Mouse (Mus musculus): ENCODE data around the gene Hist1h1a. TPM values are rescaled to one million over a fixed set of nuclear protein-coding genes. Genes with fewer than 3 reads are reported as not detected.

Gene Hist1h1a
- polyA plus RNA-seq, 1 experiment from 2014 or later: 3.9 TPM

GRCm38 (mm10) chr13:23752742-23753172 is 10.7 kb upstream of the Hist1h1a start:
- Histone ChIP-seq H3K27me3 (replicated peaks; ENCODE audit: control insufficient read depth, insufficient read depth, low read length) (no peaks in the 10 kb centered on the region), H3K9me3 (ENCODE audit: control insufficient read depth, low read length) (no peaks in the 10 kb centered on the region), H3K4me2 (peak overlapping the region; percentile 57), H3K4me1 (replicated peaks; ENCODE audit: control insufficient read depth, insufficient read depth, low read length) (peaks cover 18% of the 10 kb centered on the region), H3K36me3 (ENCODE audit: control insufficient read depth, insufficient read depth, low read length) (no peaks in the 10 kb centered on the region), H3K9ac (ENCODE audit: low read depth, low read length) (peak overlapping the region; percentile 82), H3K27ac (ENCODE audit: low read depth, low read length) (peak overlapping the region; percentile 86), H3K4me3 (ENCODE audit: low read depth, low read length) (peak overlapping the region; percentile 47)
- ATAC-seq (replicated peaks; ENCODE audit: low FRiP score): no peak
- DNase-seq (ENCODE audit: low spot score): no peak
- WGBS: 4% methylated on average over 6 of the region's 6 CpGs

- DNase-seq (ENCODE audit: low spot score): no peak
- Histone ChIP-seq H3K4me2 (peak overlapping the region; percentile 57), H3K4me3 (ENCODE audit: low read depth, low read length) (peak overlapping the region; percentile 47), H3K9me3 (ENCODE audit: control insufficient read depth, low read length) (no peaks in the 10 kb centered on the region), H3K36me3 (ENCODE audit: control insufficient read depth, insufficient read depth, low read length) (no peaks in the 10 kb centered on the region), H3K27me3 (replicated peaks; ENCODE audit: control insufficient read depth, insufficient read depth, low read length) (no peaks in the 10 kb centered on the region), H3K4me1 (replicated peaks; ENCODE audit: control insufficient read depth, insufficient read depth, low read length) (peaks cover 14% of the 10 kb centered on the region), H3K9ac (ENCODE audit: low read depth, low read length) (peak overlapping the region; percentile 48; the same call in 1 of the 2 replicates), H3K27ac (ENCODE audit: low read depth, low read length) (peak overlapping the region; percentile 86)
- ATAC-seq (replicated peaks; ENCODE audit: low FRiP score): no peak
- 50% methylated on average over 4 of the region's 4 CpGs for WGBS
These were observed 10.0 kb upstream of the Hist1h1a start for GRCm38 (mm10) chr13:23753314-23754078.

- DNase-seq (ENCODE audit: low spot score) (no peak), ATAC-seq (replicated peaks; ENCODE audit: low FRiP score) (no peak)
- Histone ChIP-seq H3K9ac (ENCODE audit: low read depth, low read length) (no peak overlapping the region), H3K4me2 (no peak overlapping the region), H3K9me3 (ENCODE audit: control insufficient read depth, low read length) (no peaks in the 10 kb centered on the region), H3K27me3 (replicated peaks; ENCODE audit: control insufficient read depth, insufficient read depth, low read length) (no peaks in the 10 kb centered on the region), H3K27ac (ENCODE audit: low read depth, low read length) (peak overlapping the region; percentile 63), H3K4me1 (replicated peaks; ENCODE audit: control insufficient read depth, insufficient read depth, low read length) (peaks cover 18% of the 10 kb centered on the region; the same call in 1 of the 2 replicates), H3K36me3 (ENCODE audit: control insufficient read depth, insufficient read depth, low read length) (no peaks in the 10 kb centered on the region), H3K4me3 (ENCODE audit: low read depth, low read length) (no peak overlapping the region)
These were observed 8.5 kb upstream of the Hist1h1a start for GRCm38 (mm10) chr13:23755000-23755399.

- peak within 1 kb of the TSS; percentile 45 for H3K4me3 ChIP-seq (ENCODE audit: low read depth, low read length)
- no peaks in the 10 kb centered on the region for H3K36me3 ChIP-seq (ENCODE audit: control insufficient read depth, insufficient read depth, low read length)
- peak within 1 kb of the TSS; percentile 99 for H3K27ac ChIP-seq (ENCODE audit: low read depth, low read length)
- no peaks in the 10 kb centered on the region for H3K9me3 ChIP-seq (ENCODE audit: control insufficient read depth, low read length)
- no peaks in the 10 kb centered on the region for H3K27me3 ChIP-seq (replicated peaks; ENCODE audit: control insufficient read depth, insufficient read depth, low read length)
- ATAC-seq (replicated peaks; ENCODE audit: low FRiP score) (peak; percentile 68), DNase-seq (ENCODE audit: low spot score) (peak; percentile 91)
- H3K9ac ChIP-seq (ENCODE audit: low read depth, low read length): peak within 1 kb of the TSS; percentile 75
- H3K4me2 ChIP-seq: peak within 1 kb of the TSS; percentile 72
- 0% methylated on average over 17 of the region's 22 CpGs for WGBS
- peaks cover 22% of the 10 kb centered on the region; the same call in 1 of the 2 replicates for H3K4me1 ChIP-seq (replicated peaks; ENCODE audit: control insufficient read depth, insufficient read depth, low read length)
These were observed 6.7 kb upstream of the Hist1h1a start, which contains the start of gene Hist1h4b for GRCm38 (mm10) chr13:23756790-23757189. Hist1h4b (plus strand) TSS chr13:23757013.

- H3K27me3 ChIP-seq (replicated peaks; ENCODE audit: control insufficient read depth, insufficient read depth, low read length): no peaks in the 10 kb centered on the region
- peak overlapping the region; percentile 99 for H3K27ac ChIP-seq (ENCODE audit: low read depth, low read length)
- under 1% methylated on average over 17 of the region's 23 CpGs for WGBS
- peaks cover 22% of the 10 kb centered on the region; the same call in 1 of the 2 replicates for H3K4me1 ChIP-seq (replicated peaks; ENCODE audit: control insufficient read depth, insufficient read depth, low read length)
- H3K9me3 ChIP-seq (ENCODE audit: control insufficient read depth, low read length): no peaks in the 10 kb centered on the region
- peak overlapping the region; percentile 45 for H3K4me3 ChIP-seq (ENCODE audit: low read depth, low read length)
- H3K4me2 ChIP-seq: peak overlapping the region; percentile 72
- peak overlapping the region; percentile 75 for H3K9ac ChIP-seq (ENCODE audit: low read depth, low read length)
- DNase-seq (ENCODE audit: low spot score) (peak; percentile 76), ATAC-seq (replicated peaks; ENCODE audit: low FRiP score) (peak; percentile 10)
- no peaks in the 10 kb centered on the region for H3K36me3 ChIP-seq (ENCODE audit: control insufficient read depth, insufficient read depth, low read length)
These were observed 6.2 kb upstream of the Hist1h1a start for GRCm38 (mm10) chr13:23757211-23757773.

- H3K4me2 ChIP-seq: peak overlapping the region; percentile 72
These were observed 5.5 kb upstream of the Hist1h1a start for GRCm38 (mm10) chr13:23757921-23758320.

GRCm38 (mm10) chr13:23759251-23759771 is 4.2 kb upstream of the Hist1h1a start:
- Histone ChIP-seq H3K36me3 (ENCODE audit: control insufficient read depth, insufficient read depth, low read length) (no peaks in the 10 kb centered on the region), H3K4me3 (ENCODE audit: low read depth, low read length) (no peak overlapping the region)

More at GRCm38 (mm10) chr13:23757921-23758320, 5.5 kb upstream of the Hist1h1a start:
- Histone ChIP-seq H3K4me3 (ENCODE audit: low read depth, low read length) (no peak overlapping the region), H3K27me3 (replicated peaks; ENCODE audit: control insufficient read depth, insufficient read depth, low read length) (no peaks in the 10 kb centered on the region), H3K9ac (ENCODE audit: low read depth, low read length) (peak overlapping the region; percentile 38), H3K36me3 (ENCODE audit: control insufficient read depth, insufficient read depth, low read length) (no peaks in the 10 kb centered on the region), H3K9me3 (ENCODE audit: control insufficient read depth, low read length) (no peaks in the 10 kb centered on the region), H3K27ac (ENCODE audit: low read depth, low read length) (peak overlapping the region; percentile 99), H3K4me1 (replicated peaks; ENCODE audit: control insufficient read depth, insufficient read depth, low read length) (peaks cover 24% of the 10 kb centered on the region; the same call in 1 of the 2 replicates)
- DNase-seq (ENCODE audit: low spot score) (no peak), ATAC-seq (replicated peaks; ENCODE audit: low FRiP score) (no peak)
- WGBS: 44% methylated on average over 3 of the region's 3 CpGs

GRCm38 (mm10) chr13:23759916-23760239 is 3.6 kb upstream of the Hist1h1a start:
- DNase-seq (ENCODE audit: low spot score): peak; percentile 60
- ATAC-seq (replicated peaks; ENCODE audit: low FRiP score): no peak
- no peaks in the 10 kb centered on the region for H3K36me3 ChIP-seq (ENCODE audit: control insufficient read depth, insufficient read depth, low read length)
- H3K9me3 ChIP-seq (ENCODE audit: control insufficient read depth, low read length): no peaks in the 10 kb centered on the region
- peak overlapping the region; percentile 53; the same call in 1 of the 2 replicates for H3K4me3 ChIP-seq (ENCODE audit: low read depth, low read length)
- 64% methylated on average over 1 of the region's 1 CpGs for WGBS
- peak overlapping the region; percentile 87 for H3K9ac ChIP-seq (ENCODE audit: low read depth, low read length)
- H3K27me3 ChIP-seq (replicated peaks; ENCODE audit: control insufficient read depth, insufficient read depth, low read length): no peaks in the 10 kb centered on the region
- H3K4me1 ChIP-seq (replicated peaks; ENCODE audit: control insufficient read depth, insufficient read depth, low read length): peaks cover 42% of the 10 kb centered on the region
- H3K4me2 ChIP-seq: peak overlapping the region; percentile 84
- H3K27ac ChIP-seq (ENCODE audit: low read depth, low read length): peak overlapping the region; percentile 99

More at GRCm38 (mm10) chr13:23759251-23759771, 4.2 kb upstream of the Hist1h1a start:
- Histone ChIP-seq H3K27ac (ENCODE audit: low read depth, low read length) (peak overlapping the region; percentile 99), H3K4me2 (peak overlapping the region; percentile 84; the same call in 1 of the 2 replicates), H3K27me3 (replicated peaks; ENCODE audit: control insufficient read depth, insufficient read depth, low read length) (no peaks in the 10 kb centered on the region), H3K9me3 (ENCODE audit: control insufficient read depth, low read length) (no peaks in the 10 kb centered on the region), H3K4me1 (replicated peaks; ENCODE audit: control insufficient read depth, insufficient read depth, low read length) (peaks cover 36% of the 10 kb centered on the region), H3K9ac (ENCODE audit: low read depth, low read length) (no peak overlapping the region)
- 81% methylated on average over 3 of the region's 3 CpGs for WGBS
- DNase-seq (ENCODE audit: low spot score) (no peak), ATAC-seq (replicated peaks; ENCODE audit: low FRiP score) (no peak)
